Mouse (Mus musculus): ENCODE results near the gene Apol7a.
"Not testable (repeated sequence)": the region's sequence is repeated elsewhere in the genome, so short reads cannot be mapped to it uniquely, and the experiment has no call there.

Gene Apol7a

GRCm38 (mm10) chr15:77399027-77399426, at the start of gene Apol7a:
Gene Apol7a, minus strand, starts transcription at chr15:77399110.
- not testable (repeated sequence) for DNase-seq (ENCODE audit: low read depth, low spot score)

DNA sequence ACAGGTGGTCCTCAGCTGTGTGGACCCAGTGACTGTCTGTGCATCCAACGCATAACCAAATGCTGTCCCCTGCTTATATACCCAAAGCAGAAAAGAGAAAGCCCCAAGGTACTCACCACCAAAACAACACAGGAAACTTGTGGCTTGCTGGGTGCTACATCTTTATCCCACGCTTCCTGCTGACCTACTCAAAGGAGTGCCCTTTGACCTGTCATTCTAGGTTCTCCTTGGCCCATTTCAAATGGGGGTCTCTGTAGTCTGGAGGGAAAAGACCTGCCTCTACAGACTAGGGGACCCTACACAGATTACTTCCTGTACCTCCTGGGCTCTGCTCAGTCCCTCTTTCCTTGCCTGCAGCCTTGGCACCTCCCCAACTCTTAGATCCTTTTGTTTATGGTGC, 48.5 kb upstream of the Apol7a start, which contains the start of gene Apol7b:
Apol7b (minus strand) TSS at position 101 of the 400 bp plus-strand sequence.
- DNase-seq (ENCODE audit: low read depth, low spot score) = not testable (repeated sequence)

DNA sequence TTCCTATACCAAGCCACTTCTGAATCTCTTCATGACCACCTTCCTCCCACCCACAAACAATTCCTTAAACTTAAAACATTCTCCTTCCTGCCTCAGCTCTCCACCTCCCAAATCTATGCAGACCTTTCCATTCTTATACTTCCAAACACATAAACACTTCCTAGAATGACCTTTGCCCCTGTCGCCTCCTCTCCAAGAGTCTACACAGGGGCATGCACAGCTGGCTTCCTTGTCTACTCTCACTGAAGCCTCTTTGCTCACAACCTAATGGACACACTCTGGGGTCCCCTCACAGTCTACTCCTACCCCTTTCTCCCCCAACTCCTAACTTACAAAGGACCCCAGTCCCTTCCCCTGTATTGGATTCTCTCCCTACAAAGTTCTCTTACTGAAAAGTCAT, 46.8 kb upstream of the Apol7a start:
- DNase-seq (ENCODE audit: low read depth, low spot score) = not testable (repeated sequence)

DNA sequence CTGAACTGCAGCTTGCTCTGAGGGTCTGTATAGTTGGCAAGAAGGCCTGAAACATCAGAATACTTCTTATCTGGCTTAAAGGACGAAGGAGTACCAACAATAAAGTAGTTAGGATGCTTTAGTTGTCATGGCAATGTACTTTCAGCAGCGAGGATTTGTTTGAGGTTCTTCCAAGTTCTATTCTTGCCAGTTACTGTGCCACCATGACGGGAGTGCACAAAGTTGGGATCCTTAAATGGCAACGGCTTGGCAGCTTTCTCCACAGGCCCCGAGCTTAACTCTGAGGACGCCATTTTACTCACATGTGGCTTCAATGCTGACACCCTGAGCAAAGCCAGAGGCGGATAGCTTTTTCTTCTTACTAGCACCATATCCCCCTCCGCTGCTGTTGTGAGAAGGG, 45.8 kb upstream of the Apol7a start:
- not testable (repeated sequence) for DNase-seq (ENCODE audit: low read depth, low spot score)

DNA sequence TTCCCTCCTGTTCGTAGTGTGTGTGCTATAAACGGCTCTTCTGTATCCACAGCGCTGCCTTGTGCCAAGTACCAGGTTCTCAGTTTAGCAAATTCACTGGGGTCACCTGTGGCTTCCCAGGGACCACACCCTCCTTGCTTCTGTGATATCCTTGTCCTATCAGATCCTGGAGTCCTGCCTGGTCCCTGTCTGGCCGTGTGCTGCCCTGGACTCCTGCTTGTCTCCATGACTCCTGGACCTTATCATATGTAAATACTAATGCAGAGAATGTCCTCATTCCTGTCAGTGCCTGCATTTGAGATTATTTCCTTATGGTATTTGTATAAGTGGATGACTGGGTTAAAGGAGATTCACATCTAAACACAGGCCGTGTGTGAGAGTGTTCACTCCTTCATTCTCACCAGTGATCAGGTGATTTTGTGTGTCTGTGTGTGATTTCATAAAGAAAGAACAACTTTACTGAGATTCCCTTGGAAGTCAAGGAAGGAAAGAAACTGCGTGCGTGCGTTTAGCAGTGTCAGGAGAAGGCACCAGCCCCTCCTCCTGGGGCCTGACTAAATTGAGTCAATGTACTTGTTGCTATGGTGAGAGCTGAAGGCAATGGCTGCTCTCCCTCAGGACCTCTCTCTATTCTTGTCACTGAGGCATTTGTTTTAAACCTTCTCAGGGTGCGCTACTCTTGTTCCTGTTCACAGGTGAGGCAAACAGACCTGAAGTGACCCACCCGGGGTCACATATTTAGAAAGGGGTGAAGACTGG, 30.0 kb upstream of the Apol7a start:
- not testable (repeated sequence) for DNase-seq (ENCODE audit: low read depth, low spot score)

- DNase-seq (ENCODE audit: low read depth, low spot score) = not testable (repeated sequence)
Observed at GRCm38 (mm10) chr15:77422925-77423324, 24.0 kb upstream of the Apol7a start.

GRCm38 (mm10) chr15:77419657-77420056, 20.7 kb upstream of the Apol7a start:
- DNase-seq (ENCODE audit: low read depth, low spot score) = not testable (repeated sequence)

DNA sequence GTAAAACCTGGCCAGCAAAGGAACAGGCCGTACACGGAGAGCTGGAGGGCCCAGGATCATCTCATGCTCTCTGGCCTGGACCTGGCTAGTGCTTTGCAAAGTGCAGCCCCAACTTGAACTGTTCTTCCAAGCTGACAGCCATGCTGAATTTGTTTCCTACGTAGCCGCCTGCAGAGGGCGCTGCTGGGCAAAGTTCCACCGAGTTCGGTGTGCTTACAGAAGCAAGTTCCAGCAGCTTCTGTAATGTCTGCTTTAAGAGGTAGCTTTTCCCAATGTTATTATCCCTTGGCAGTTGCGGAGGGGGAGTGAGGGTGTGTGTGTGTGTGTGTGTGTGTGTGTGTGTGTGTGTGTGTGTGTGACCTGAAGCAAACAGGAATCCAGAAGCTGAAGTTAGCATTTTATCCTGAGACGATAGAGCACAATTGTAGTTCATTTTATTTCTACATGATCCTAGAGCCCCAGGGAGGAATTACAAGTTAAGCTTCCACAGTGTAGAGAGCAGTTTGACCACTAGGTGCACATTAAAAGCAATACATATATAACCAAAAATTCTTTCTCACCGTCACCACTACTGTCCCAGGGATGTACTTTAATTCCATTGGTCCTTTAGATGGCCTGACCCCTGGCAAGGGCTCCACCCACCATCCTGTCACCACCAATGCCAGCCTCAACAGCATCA, 17.9 kb upstream of the Apol7a start:
- DNase-seq (ENCODE audit: low read depth, low spot score) = not testable (repeated sequence)

GRCm38 (mm10) chr15:77415653-77416052, 16.7 kb upstream of the Apol7a start:
- DNase-seq (ENCODE audit: low read depth, low spot score) = not testable (repeated sequence)

DNA sequence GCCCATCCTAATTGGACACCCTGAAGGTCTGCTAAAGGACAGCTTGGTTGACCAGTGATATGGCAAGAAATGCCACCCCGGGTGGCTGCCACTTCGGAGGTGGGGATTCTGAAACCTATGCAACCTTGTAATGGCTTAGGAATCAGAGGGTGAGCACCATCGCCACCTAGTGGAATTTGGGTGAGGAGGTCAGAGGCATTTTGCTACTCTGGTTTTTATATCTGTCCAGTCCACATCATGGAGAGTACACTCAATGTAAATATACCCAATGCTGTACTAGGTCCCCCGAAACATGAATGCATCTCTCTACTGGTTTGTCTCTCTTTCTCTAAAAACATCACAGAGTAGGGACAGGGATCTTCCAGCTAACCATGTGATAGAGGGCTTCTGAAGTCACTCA, 13.8 kb upstream of the Apol7a start:
- not testable (repeated sequence) for DNase-seq (ENCODE audit: low read depth, low spot score)

- not testable (repeated sequence) for DNase-seq (ENCODE audit: low read depth, low spot score)
Observed at GRCm38 (mm10) chr15:77411035-77411434, 12.1 kb upstream of the Apol7a start, which contains the start of gene Apol9a. Gene Apol9a, minus strand, starts transcription at chr15:77411135.

DNA sequence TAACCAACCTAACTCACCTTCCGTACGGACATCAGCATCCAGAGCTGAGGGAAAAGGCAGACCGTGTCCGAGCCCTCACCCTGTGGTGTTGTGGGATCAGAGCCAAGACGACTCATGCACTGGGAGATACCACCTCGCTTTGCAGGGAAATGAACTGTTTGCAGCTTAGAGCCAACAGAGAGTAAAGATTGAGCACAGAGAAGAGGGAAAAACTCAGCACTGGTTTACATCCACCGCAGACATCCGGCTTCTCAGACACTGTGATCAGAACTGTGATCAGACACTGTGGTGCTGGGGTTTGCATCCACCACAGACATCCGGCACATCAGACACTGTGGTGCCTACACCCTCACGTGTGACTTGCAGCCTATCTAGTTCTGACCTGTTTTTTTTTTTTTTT, 7.5 kb upstream of the Apol7a start:
- DNase-seq (ENCODE audit: low read depth, low spot score) = not testable (repeated sequence)

DNA sequence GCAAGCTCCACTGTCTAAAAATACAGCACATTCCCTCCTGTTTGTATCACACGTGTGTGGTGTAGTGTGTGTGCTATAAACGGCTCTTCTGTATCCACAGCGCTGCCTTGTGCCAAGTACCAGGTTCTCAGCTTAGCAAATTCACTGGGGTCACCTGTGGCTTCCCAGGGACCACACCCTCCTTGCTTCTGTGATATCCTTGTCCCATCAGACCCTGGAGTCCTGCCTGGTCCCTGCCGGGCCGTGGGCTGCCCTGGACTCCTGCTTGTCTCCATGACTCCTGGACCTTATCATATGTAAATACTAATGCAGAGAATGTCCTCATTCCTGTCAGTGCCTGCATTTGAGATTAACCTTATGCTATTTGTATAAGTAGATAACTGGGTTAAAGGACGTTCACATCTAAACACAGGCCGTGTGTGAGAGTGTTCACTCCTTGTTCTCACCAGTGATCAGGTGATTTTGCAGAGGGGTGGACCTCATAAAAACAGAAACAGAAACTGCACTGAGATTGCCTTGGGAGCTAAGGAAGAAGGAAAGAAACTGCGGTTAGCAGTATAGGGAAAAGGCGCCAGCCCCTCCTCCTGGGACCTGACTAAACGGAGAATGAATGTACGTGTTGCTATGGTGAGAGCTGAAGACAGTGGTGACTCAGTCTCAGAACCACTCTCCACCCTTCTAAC, 1.3 kb downstream of the Apol7a start:
- not testable (repeated sequence) for DNase-seq (ENCODE audit: low read depth, low spot score)

DNA sequence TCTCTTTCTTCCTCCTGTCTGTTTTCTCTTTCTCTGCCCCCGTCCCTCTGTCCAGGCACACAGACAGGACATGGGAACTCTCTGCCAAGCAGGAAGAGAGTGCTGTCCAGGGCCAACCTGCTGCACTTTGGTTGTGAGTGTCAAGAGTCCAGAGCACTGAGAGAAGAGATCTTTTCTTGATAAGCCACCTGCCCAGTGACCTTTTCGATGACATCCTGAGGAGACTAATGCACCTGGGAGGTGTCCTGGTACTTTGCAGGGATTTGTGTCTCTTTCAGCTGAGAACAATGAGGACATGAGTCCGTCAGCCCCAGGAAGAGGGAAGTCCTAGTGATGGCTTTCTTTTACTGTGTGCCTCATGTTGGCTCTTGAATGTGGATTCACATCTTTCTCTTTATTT, 5.1 kb downstream of the Apol7a start:
- DNase-seq (ENCODE audit: low read depth, low spot score) = not testable (repeated sequence)

GRCm38 (mm10) chr15:77387462-77387861, 11.4 kb downstream of the Apol7a start:
- no peak for DNase-seq (ENCODE audit: low read depth, low spot score)

GRCm38 (mm10) chr15:77384340-77385030, 14.4 kb downstream of the Apol7a start:
- no peak for DNase-seq (ENCODE audit: low read depth, low spot score)

GRCm38 (mm10) chr15:77382880-77383279, 16.0 kb downstream of the Apol7a start:
- no peak for DNase-seq (ENCODE audit: low read depth, low spot score)

DNA sequence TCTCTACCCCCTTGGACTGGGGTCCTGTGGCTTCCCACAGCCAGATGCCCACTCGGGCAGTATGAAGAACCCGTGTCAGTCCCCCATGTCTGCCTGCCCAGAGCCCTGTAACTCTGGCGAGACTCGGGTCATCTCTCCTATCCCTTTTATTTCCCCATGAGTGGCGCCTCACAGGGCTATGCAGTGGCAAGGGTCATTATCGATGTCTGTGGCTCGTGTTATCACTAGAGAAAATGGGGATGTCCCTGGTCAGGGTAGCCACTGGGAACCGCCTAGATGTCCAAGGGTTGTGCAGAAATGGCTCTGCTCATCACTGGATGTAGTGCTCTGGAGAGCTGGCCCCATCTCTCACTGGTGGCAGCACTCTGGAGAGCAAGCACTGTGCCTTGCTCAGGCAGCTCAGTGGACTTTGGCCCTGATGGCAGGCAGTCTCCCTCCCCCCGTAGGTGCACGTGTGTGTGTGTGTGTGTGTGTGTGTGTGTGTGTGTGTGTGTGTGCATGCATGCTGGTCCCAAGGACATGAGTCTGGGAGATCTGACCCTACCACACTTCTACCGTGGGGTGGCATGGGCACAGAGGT, 16.5 kb downstream of the Apol7a start:
- DNase-seq (ENCODE audit: low read depth, low spot score) = no peak

DNA sequence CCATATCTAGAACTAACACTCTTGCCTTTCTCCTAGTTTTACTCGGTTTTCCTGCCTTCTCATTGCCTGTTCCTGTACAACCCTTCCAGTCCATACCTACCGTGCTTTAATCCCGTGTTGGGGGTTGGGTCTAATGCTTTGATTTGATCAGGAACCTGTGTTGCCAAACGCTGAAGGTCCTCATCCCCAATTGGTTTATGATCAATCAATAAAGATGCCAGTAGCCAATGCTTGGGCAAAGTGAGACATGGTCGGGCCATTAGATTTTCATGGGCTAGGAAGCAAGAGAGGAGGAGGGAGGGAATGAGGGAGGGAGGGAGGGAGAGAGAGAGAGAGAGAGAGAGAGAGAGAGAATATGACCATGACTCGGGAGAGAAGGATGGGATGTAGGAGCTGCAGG, 17.4 kb downstream of the Apol7a start:
- DNase-seq (ENCODE audit: low read depth, low spot score) = no peak

DNA sequence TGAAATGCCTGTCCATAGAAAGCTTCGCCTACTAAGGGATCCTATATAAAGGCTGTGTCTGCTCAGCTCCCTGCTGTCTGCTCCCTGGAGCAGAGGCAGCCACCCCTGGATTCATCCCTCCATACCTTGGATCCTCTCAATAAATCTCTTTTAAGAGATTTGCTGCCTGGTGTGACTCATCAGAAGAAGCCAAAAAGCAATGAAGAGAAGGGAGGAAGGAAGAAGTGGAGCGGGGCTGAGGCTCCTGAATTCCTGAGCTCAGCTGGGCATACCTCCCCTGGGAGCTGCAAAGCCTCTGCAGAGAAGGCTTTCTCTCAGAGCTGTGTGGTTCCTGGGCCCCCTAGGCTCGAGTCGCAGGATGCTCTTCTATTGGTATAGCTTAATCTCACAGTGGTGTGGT, 19.0 kb downstream of the Apol7a start:
- DNase-seq (ENCODE audit: low read depth, low spot score) = no peak

- DNase-seq (ENCODE audit: low read depth, low spot score) = no peak
Observed at GRCm38 (mm10) chr15:77377419-77377818, 21.5 kb downstream of the Apol7a start.
